Mouse (Mus musculus): ENCODE measurements around the gene Adam15. TPM values are rescaled to one million over a fixed set of nuclear protein-coding genes. Genes with fewer than 3 reads are reported as not detected.

The Adam15 gene
- polyA plus RNA-seq, 1 experiment from 2014 or later, result 74.6 TPM

GRCm38 (mm10) chr3:89346815-89347540, 2.8 kb downstream of the Adam15 start:
- H3K27ac ChIP-seq (ENCODE audit: low read depth, low read length), result no peak overlapping the region
- H3K27me3 ChIP-seq (replicated peaks; ENCODE audit: control insufficient read depth, insufficient read depth, low read length), result no peaks in the 10 kb centered on the region
- no peak overlapping the region for H3K9ac ChIP-seq (ENCODE audit: low read depth, low read length)
- ATAC-seq, result no peak
- peaks cover 14% of the 10 kb centered on the region for H3K4me1 ChIP-seq (ENCODE audit: control insufficient read depth, insufficient read depth, low read depth, low read length)
- H3K36me3 ChIP-seq (ENCODE audit: control insufficient read depth, insufficient read depth, low read length), result peaks cover 7% of the 10 kb centered on the region; the same call in 1 of the 2 replicates
- H3K4me3 ChIP-seq (ENCODE audit: low read length), result no peak overlapping the region
- no peaks in the 10 kb centered on the region for H3K9me3 ChIP-seq (ENCODE audit: control insufficient read depth, low read length)
- WGBS, result 78% methylated on average over 10 of the region's 10 CpGs
- H3K4me2 ChIP-seq (ENCODE audit: low read length), result no peak overlapping the region

GRCm38 (mm10) chr3:89343279-89343678, 6.5 kb downstream of the Adam15 start:
- no peak overlapping the region for H3K4me2 ChIP-seq (ENCODE audit: low read length)
- H3K4me3 ChIP-seq (ENCODE audit: low read length), result no peak overlapping the region
- H3K9ac ChIP-seq (ENCODE audit: low read depth, low read length), result no peak overlapping the region
- H3K27ac ChIP-seq (ENCODE audit: low read depth, low read length), result no peak overlapping the region
- H3K4me1 ChIP-seq (ENCODE audit: control insufficient read depth, insufficient read depth, low read depth, low read length), result peaks cover 11% of the 10 kb centered on the region
- H3K36me3 ChIP-seq (ENCODE audit: control insufficient read depth, insufficient read depth, low read length), result peaks cover 7% of the 10 kb centered on the region; the same call in 1 of the 2 replicates
- 71% methylated on average over 7 of the region's 7 CpGs for WGBS
- no peaks in the 10 kb centered on the region for H3K9me3 ChIP-seq (ENCODE audit: control insufficient read depth, low read length)
- H3K27me3 ChIP-seq (replicated peaks; ENCODE audit: control insufficient read depth, insufficient read depth, low read length), result no peaks in the 10 kb centered on the region
- ATAC-seq, result no peak

DNA sequence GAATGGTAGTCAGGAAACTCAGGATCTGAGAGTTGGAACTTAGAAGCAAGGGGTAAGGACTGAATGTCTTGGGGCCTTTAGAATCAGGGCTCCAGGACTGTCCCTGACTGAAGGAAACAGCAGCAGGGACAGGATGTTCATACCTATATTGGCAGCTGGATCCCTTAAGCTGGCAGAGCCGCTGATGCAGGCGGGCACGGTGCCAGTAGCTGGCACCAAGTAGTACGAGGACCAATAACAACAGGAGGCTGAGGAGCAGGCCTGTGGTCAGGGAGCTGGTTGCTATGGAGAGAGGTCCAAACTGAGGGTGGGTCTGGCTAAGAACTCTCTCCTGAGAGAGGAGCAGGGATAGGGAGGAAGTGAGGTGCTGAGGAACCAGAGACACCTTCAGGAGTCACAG, 8.0 kb downstream of the Adam15 start:
- WGBS, result 63% methylated on average over 4 of the region's 4 CpGs
- peaks cover 7% of the 10 kb centered on the region; the same call in 1 of the 2 replicates for H3K36me3 ChIP-seq (ENCODE audit: control insufficient read depth, insufficient read depth, low read length)
- no peaks in the 10 kb centered on the region for H3K9me3 ChIP-seq (ENCODE audit: control insufficient read depth, low read length)
- no peak overlapping the region; the same call in 1 of the 2 replicates for H3K9ac ChIP-seq (ENCODE audit: low read depth, low read length)
- H3K27me3 ChIP-seq (replicated peaks; ENCODE audit: control insufficient read depth, insufficient read depth, low read length), result no peaks in the 10 kb centered on the region
- no peak overlapping the region for H3K27ac ChIP-seq (ENCODE audit: low read depth, low read length)
- peaks cover 22% of the 10 kb centered on the region for H3K4me1 ChIP-seq (ENCODE audit: control insufficient read depth, insufficient read depth, low read depth, low read length)
- no peak overlapping the region for H3K4me3 ChIP-seq (ENCODE audit: low read length)
- ATAC-seq, result no peak
- no peak overlapping the region for H3K4me2 ChIP-seq (ENCODE audit: low read length)

- Histone ChIP-seq H3K4me1 (ENCODE audit: control insufficient read depth, insufficient read depth, low read depth, low read length) (peaks cover 29% of the 10 kb centered on the region), H3K36me3 (ENCODE audit: control insufficient read depth, insufficient read depth, low read length) (peaks cover 7% of the 10 kb centered on the region; the same call in 1 of the 2 replicates), H3K9me3 (ENCODE audit: control insufficient read depth, low read length) (no peaks in the 10 kb centered on the region), H3K4me3 (ENCODE audit: low read length) (peak overlapping the region; percentile 39), H3K27me3 (replicated peaks; ENCODE audit: control insufficient read depth, insufficient read depth, low read length) (no peaks in the 10 kb centered on the region), H3K9ac (ENCODE audit: low read depth, low read length) (peak overlapping the region; percentile 60), H3K4me2 (ENCODE audit: low read length) (peak overlapping the region; percentile 69), H3K27ac (ENCODE audit: low read depth, low read length) (no peak overlapping the region)
- peak; percentile 68 for ATAC-seq
- 3% methylated on average over 11 of the region's 11 CpGs for WGBS
These were observed 9.3 kb downstream of the Adam15 start for GRCm38 (mm10) chr3:89340465-89340864.

DNA sequence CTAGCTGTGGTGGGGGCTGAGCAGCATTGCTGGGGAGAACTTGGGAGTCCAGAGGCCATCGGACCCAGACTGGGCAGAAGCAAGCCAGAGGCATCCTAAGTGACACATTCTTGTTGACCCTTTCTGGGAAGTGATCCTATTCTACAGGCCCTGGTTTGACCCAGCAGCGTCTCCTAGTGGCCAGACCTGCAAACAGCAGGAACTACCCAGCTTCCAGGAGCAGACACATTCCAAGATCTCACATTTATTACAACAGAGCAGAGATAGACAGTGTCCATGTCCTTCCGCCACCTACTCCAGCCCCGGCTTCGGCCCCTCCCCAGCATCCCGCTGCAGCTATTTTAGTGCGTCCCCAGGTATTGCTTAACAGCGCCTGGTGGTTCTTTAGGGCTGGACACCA, 10.4 kb downstream of the Adam15 start:
- Histone ChIP-seq H3K4me1 (ENCODE audit: control insufficient read depth, insufficient read depth, low read depth, low read length) (peaks cover 29% of the 10 kb centered on the region), H3K4me2 (ENCODE audit: low read length) (no peak overlapping the region), H3K27ac (ENCODE audit: low read depth, low read length) (no peak overlapping the region), H3K4me3 (ENCODE audit: low read length) (no peak overlapping the region), H3K27me3 (replicated peaks; ENCODE audit: control insufficient read depth, insufficient read depth, low read length) (no peaks in the 10 kb centered on the region), H3K9ac (ENCODE audit: low read depth, low read length) (no peak overlapping the region), H3K9me3 (ENCODE audit: control insufficient read depth, low read length) (no peaks in the 10 kb centered on the region), H3K36me3 (ENCODE audit: control insufficient read depth, insufficient read depth, low read length) (peaks cover under 1% of the 10 kb centered on the region; the same call in 1 of the 2 replicates)
- 30% methylated on average over 8 of the region's 8 CpGs for WGBS
- no peak for ATAC-seq

- no peaks in the 10 kb centered on the region; the same call in 1 of the 2 replicates for H3K36me3 ChIP-seq (ENCODE audit: control insufficient read depth, insufficient read depth, low read length)
- peaks cover 31% of the 10 kb centered on the region for H3K4me1 ChIP-seq (ENCODE audit: control insufficient read depth, insufficient read depth, low read depth, low read length)
- H3K4me2 ChIP-seq (ENCODE audit: low read length), result peak within 1 kb of the TSS; percentile 98
- no peaks in the 10 kb centered on the region for H3K27me3 ChIP-seq (replicated peaks; ENCODE audit: control insufficient read depth, insufficient read depth, low read length)
- peak within 1 kb of the TSS; percentile 77 for H3K4me3 ChIP-seq (ENCODE audit: low read length)
- no peaks in the 10 kb centered on the region for H3K9me3 ChIP-seq (ENCODE audit: control insufficient read depth, low read length)
- H3K9ac ChIP-seq (ENCODE audit: low read depth, low read length), result peak within 1 kb of the TSS; percentile 84
- H3K27ac ChIP-seq (ENCODE audit: low read depth, low read length), result peak within 1 kb of the TSS; percentile 66
- ATAC-seq, result peak; percentile 78
- WGBS, result under 1% methylated on average over 44 of the region's 44 CpGs
These were observed 11.8 kb downstream of the Adam15 start, which contains the start of gene Efna4 for GRCm38 (mm10) chr3:89337721-89338578. TSS of gene Efna4 (minus strand) at chr3:89338028.

DNA sequence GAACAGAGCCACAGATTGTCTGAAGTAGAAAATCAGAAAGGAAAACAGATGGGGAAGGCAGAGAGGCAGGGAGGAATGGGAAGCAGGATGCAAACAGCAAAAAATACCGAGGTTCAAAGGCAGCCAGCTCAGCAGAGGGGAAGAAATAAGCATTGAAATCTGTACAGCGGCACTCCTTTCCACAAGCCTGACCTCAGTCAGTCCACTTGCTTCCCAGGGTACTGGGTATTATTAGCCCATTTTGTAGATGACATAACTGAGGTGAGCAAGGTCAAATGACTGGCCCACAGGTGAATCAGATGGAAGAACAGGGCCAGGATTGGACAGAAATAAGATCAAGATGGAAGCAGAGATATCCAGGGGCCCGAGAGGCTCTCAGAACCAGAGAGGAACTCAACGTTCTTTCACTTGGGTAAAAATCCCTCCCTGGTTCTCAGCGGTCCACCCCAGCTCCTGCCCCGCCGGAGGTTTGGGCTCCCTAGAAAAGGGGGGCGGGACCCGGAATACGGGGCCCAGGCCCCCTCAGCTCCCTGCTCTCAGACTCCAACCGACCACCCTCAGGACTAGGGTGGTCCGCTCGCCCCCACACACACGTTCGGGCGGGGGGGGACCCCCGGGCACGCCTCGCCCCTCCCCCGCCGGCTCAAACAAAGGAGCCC, 12.6 kb downstream of the Adam15 start:
- ATAC-seq, result peak; percentile 9; the same call in 1 of the 2 replicates
- H3K9ac ChIP-seq (ENCODE audit: low read depth, low read length), result peak overlapping the region; percentile 84
- no peaks in the 10 kb centered on the region for H3K9me3 ChIP-seq (ENCODE audit: control insufficient read depth, low read length)
- peak overlapping the region; percentile 98 for H3K4me2 ChIP-seq (ENCODE audit: low read length)
- under 1% methylated on average over 21 of the region's 21 CpGs for WGBS
- peak overlapping the region; percentile 77 for H3K4me3 ChIP-seq (ENCODE audit: low read length)
- no peaks in the 10 kb centered on the region for H3K27me3 ChIP-seq (replicated peaks; ENCODE audit: control insufficient read depth, insufficient read depth, low read length)
- no peaks in the 10 kb centered on the region; the same call in 1 of the 2 replicates for H3K36me3 ChIP-seq (ENCODE audit: control insufficient read depth, insufficient read depth, low read length)
- H3K27ac ChIP-seq (ENCODE audit: low read depth, low read length), result peak overlapping the region; percentile 66
- peaks cover 37% of the 10 kb centered on the region for H3K4me1 ChIP-seq (ENCODE audit: control insufficient read depth, insufficient read depth, low read depth, low read length)

DNA sequence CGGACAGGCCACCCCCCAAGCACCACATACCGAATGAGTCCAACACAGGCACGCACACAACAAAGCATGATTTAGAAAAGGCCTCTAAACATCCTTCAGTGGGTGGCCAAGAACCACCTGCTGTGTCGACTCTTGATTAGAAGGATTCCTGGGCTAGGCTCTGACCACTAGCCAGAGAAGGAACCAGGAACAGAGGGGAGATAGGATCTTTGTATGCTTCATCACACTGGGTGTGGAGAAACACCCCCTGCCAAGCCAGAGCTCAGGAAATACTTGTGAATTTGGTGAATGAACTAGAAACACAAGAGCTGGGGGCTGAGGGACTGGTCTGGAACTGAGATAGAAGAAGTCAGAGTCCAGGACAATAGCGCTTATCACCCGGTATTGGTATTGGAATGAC, 13.3 kb downstream of the Adam15 start:
- 14% methylated on average over 6 of the region's 6 CpGs for WGBS
- peak overlapping the region; percentile 4; the same call in 1 of the 2 replicates for H3K9ac ChIP-seq (ENCODE audit: low read depth, low read length)
- H3K9me3 ChIP-seq (ENCODE audit: control insufficient read depth, low read length), result no peaks in the 10 kb centered on the region
- peaks cover 34% of the 10 kb centered on the region for H3K4me1 ChIP-seq (ENCODE audit: control insufficient read depth, insufficient read depth, low read depth, low read length)
- no peaks in the 10 kb centered on the region; the same call in 1 of the 2 replicates for H3K36me3 ChIP-seq (ENCODE audit: control insufficient read depth, insufficient read depth, low read length)
- no peak for ATAC-seq
- 0 out of 2 replicates have a peak overlapping the region, but pooled peaks have one; percentile 16 for H3K27ac ChIP-seq (ENCODE audit: low read depth, low read length)
- H3K27me3 ChIP-seq (replicated peaks; ENCODE audit: control insufficient read depth, insufficient read depth, low read length), result no peaks in the 10 kb centered on the region
- peak overlapping the region; percentile 98 for H3K4me2 ChIP-seq (ENCODE audit: low read length)
- peak overlapping the region; percentile 77 for H3K4me3 ChIP-seq (ENCODE audit: low read length)
